11 mouse cellular contexts compared by ENCODE assay signal in the genomic region with DNA sequence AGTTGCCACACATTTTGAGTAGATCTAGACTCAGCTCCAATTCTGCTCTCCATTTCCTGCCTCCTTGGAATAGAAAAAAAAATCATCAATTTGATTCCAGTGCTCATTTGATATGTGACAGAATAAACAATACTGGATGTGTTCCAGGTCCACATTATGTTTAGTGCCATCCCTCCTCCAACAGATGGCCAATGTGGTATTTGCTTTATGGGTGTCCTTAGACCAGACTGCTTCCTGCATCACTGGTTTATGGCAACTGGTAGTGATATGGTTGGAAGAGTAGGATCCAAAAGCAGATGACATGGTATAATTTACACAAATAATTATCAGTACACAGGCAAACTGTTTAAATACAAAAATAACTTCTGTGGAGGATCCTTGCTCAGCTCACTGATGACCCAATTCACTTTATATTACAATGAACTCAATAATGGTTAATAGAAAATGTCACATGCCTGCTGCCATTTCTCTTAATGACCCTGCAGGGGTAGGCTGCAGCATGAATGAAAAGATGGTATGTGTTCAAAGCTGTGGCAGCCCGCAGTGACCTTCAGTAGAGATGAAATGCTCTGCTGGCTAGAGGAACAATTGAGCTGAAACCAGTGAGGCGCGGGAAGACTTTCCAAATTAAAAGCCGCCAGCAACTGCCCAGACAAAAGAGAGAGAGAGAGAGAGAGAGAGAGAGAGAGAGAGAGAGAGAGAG. TPM values are rescaled to one million over a fixed set of nuclear protein-coding genes. Genes with fewer than 3 reads are reported as not detected.
DNase-seq lines count a peak whose midpoint lies in the region; ATAC-seq and TF ChIP-seq lines count a peak whose summit lies in the region.
"Had no signal": no experiment of that assay in that cellular context is flagged by ENCODE, and none has a peak within 500 bp of the region (broad histone marks: within the 10 kb centered on the region; RNA-seq: fewer than 3 reads in every experiment).

No protein-coding gene starts in this region.

- TF ChIP-seq CTCF in brain, embryonic 14.5 days (IDR thresholded peaks at IDR 0.05; ENCODE audit: borderline replicate concordance, extremely low read depth, insufficient read depth, insufficient read length) = no peak

- H3K36me3 ChIP-seq in hindbrain, embryonic 12.5 days = no peaks in the 10 kb centered on the region
- no peaks in the 10 kb centered on the region for H3K36me3 ChIP-seq in midbrain, embryonic 16.5 days (ENCODE audit: control insufficient read depth, insufficient read depth, low read length)
- H3K36me3 ChIP-seq: heart, embryonic 13.5 days had no signal

- WGBS in hindbrain, embryonic 12.5 days = 28% methylated on average over 4 of the region's 4 CpGs
- WGBS in midbrain, embryonic 16.5 days = 9% methylated on average over 4 of the region's 4 CpGs

- H3K27me3 ChIP-seq in hindbrain, embryonic 12.5 days = no peaks in the 10 kb centered on the region
- H3K27me3 ChIP-seq in midbrain, embryonic 16.5 days (ENCODE audit: control insufficient read depth, insufficient read depth, low read depth, low read length) = no peaks in the 10 kb centered on the region
- H3K27me3 ChIP-seq: heart, embryonic 13.5 days had no signal

- peak; percentile 72 for ATAC-seq in hindbrain, embryonic 12.5 days (ENCODE audit: low FRiP score)
- ATAC-seq in midbrain, embryonic 16.5 days = peak; percentile 54; the same call in 1 of the 2 replicates
- ATAC-seq in frontal cortex, adult (ENCODE audit: low TSS enrichment) = no peak

- H3K4me1 ChIP-seq in hindbrain, embryonic 12.5 days = no peaks in the 10 kb centered on the region
- no peaks in the 10 kb centered on the region for H3K4me1 ChIP-seq in midbrain, embryonic 16.5 days (ENCODE audit: control insufficient read depth, insufficient read depth, low read length)
- H3K4me1 ChIP-seq: heart, embryonic 13.5 days had no signal

- DNase-seq in brain, embryonic 14.5 days (ENCODE audit: low read depth) = peak; percentile 78
- DNase-seq in embryo, embryonic 11 days = peak; percentile 42
- no peak for DNase-seq in spleen, postnatal 14 days (ENCODE audit: low spot score in 2 of 2)
- DNase-seq in lung, postnatal 25 days (ENCODE audit: low spot score) = no peak
- DNase-seq: lung, embryonic 14.5 days; right cerebral cortex, adult 18-20 months; thymus, postnatal 4 days had no signal

- H3K4me3 ChIP-seq in hindbrain, embryonic 12.5 days = no peak overlapping the region
- no peak overlapping the region for H3K4me3 ChIP-seq in midbrain, embryonic 16.5 days (ENCODE audit: low read depth, low read length)
- H3K4me3 ChIP-seq: heart, embryonic 13.5 days had no signal

- TF ChIP-seq POLR2A in brain, embryonic 14.5 days (IDR thresholded peaks at IDR 0.05; ENCODE audit: borderline replicate concordance, extremely low read depth, insufficient read depth, insufficient read length, poor library complexity, severe bottlenecking) = no peak

- H3K9ac ChIP-seq in hindbrain, embryonic 12.5 days = no peak overlapping the region
- no peak overlapping the region for H3K9ac ChIP-seq in midbrain, embryonic 16.5 days (ENCODE audit: low read depth, low read length)
- H3K9ac ChIP-seq: heart, embryonic 13.5 days; lung, embryonic 14.5 days had no signal

- H3K4me2 ChIP-seq in hindbrain, embryonic 12.5 days (replicated peaks) = no peak overlapping the region
- no peak overlapping the region for H3K4me2 ChIP-seq in midbrain, embryonic 16.5 days (ENCODE audit: low read length)
- H3K4me2 ChIP-seq: heart, embryonic 13.5 days; lung, embryonic 14.5 days had no signal

- H3K27ac ChIP-seq in hindbrain, embryonic 12.5 days = peak overlapping the region; percentile 40; the same call in 1 of the 2 replicates
- H3K27ac ChIP-seq in midbrain, embryonic 16.5 days (ENCODE audit: low read length) = no peak overlapping the region
- H3K27ac ChIP-seq: heart, embryonic 13.5 days had no signal

- no peaks in the 10 kb centered on the region for H3K9me3 ChIP-seq in hindbrain, embryonic 12.5 days (replicated peaks)
- no peaks in the 10 kb centered on the region for H3K9me3 ChIP-seq in midbrain, embryonic 16.5 days (replicated peaks; ENCODE audit: control insufficient read depth, low read length, poor library complexity, severe bottlenecking)
- H3K9me3 ChIP-seq: heart, embryonic 13.5 days had no signal

RNA-seq across cellular contexts. Expression of a gene that starts 27.2 kb away (rescaled TPM):
- 7.4 and 12.9 TPM in 2 replicates for polyA plus RNA-seq in brain, embryonic 14.5 days (2012; rRNA removed)
- polyA plus RNA-seq in hindbrain, embryonic 12.5 days (2016; fragmentation: Nextera tagmentation; extraction: Ambion mirVana) = 8.9 and 11.9 TPM in 2 replicates
- 21.6 and 22.9 TPM in 2 replicates for polyA plus RNA-seq in midbrain, embryonic 16.5 days (2015; fragmentation: Nextera tagmentation; extraction: Ambion mirVana)

Comparison
In these comparisons a context has a peak if more than half of its experiments do, and no peak if none do; other contexts are left out.
1. DNase-seq: peak in brain, embryonic 14.5 days (single experiment) and embryo, embryonic 11 days (single experiment); none in spleen, postnatal 14 days (0 of 2) and lung, postnatal 25 days (single experiment).